Mouse (Mus musculus) midbrain, embryonic 10.5 days (tissue): Measurements from ENCODE around the gene Trove2. TPM values are rescaled to one million over a fixed set of nuclear protein-coding genes. Genes with fewer than 3 reads are reported as not detected.

ENCODE experiments used
- DNase-seq: peaks from one replicate; pipeline ENCODE4 v3.0.0-alpha.2; 2017; ENCODE audit warnings: low spot score
- H3K27ac ChIP-seq: fragments of 300-500 bp; sonication (generic); replicated peaks from 2 replicates; pipeline ENCODE4 v1.5.1; 2016; ENCODE audit warnings: mild to moderate bottlenecking
- H3K27me3 ChIP-seq: fragments of 300-500 bp; sonication (generic); 2 replicates; pipeline ENCODE4 v1.6.1; 2016; ENCODE audit warnings: low read depth, mild to moderate bottlenecking; ENCODE audit not compliant: poor library complexity, severe bottlenecking
- H3K36me3 ChIP-seq: fragments of 300-500 bp; sonication (generic); 2 replicates; pipeline ENCODE4 v1.6.1; 2016; ENCODE audit warnings: mild to moderate bottlenecking, moderate library complexity
- H3K4me1 ChIP-seq: fragments of 300-500 bp; sonication (generic); 2 replicates; pipeline ENCODE4 v1.6.1; 2016
- H3K4me3 ChIP-seq: fragments of 300-500 bp; sonication (generic); 2 replicates; pipeline ENCODE4 v1.5.1; 2016; ENCODE audit warnings: mild to moderate bottlenecking, moderate library complexity
- H3K9me3 ChIP-seq: fragments of 300-500 bp; sonication (generic); replicated peaks from 2 replicates; pipeline ENCODE4 v1.6.1; 2016; ENCODE audit warnings: mild to moderate bottlenecking
- WGBS: fragments of 180-500 bp; shearing (Covaris S2); methylation state at CpG from one replicate; pipeline ENCODE4 v1.1.7; 2016; 5-methylcytosine and 5-hydroxymethylcytosine counted together
- polyA plus RNA-seq: library from polyadenylated mRNA; unstranded; fragments of >200 nt; fragmentation: Nextera tagmentation; extraction: Ambion mirVana; gene quantifications from 2 replicates; pipeline ENCODE4 v1.2.1, GENCODE M21; 2016

Gene Trove2
- polyA plus RNA-seq, 1 experiment from 2014 or later: 33.8 TPM

DNA sequence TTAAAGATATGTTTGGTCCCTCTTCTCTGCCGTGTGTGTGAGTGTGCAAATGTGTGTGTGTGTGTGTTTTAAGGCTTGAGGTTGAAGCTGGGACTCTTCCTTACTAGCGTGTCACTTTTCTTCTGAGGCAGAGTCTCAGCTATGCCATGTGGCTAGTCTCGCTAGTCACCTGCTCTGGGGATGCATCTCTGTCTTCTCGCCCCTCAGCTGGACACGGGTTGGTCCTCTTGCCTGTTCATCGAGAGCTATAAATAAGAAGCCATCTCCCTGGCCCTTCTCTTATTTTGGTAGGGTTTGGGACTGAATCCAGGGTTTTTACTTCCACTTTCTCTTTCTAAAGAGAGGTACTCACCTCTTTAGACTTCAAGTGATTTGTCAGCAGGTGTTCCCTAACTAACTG, 10.6 kb downstream of the Trove2 start:
- Histone ChIP-seq H3K4me1 (peaks cover 15% of the 10 kb centered on the region), H3K27ac (no peak overlapping the region), H3K27me3 (no peaks in the 10 kb centered on the region), H3K4me3 (no peak overlapping the region), H3K36me3 (peaks cover 68% of the 10 kb centered on the region), H3K9me3 (no peaks in the 10 kb centered on the region)
- 92% methylated on average over 6 of the region's 6 CpGs for WGBS
- DNase-seq: no peak

DNA sequence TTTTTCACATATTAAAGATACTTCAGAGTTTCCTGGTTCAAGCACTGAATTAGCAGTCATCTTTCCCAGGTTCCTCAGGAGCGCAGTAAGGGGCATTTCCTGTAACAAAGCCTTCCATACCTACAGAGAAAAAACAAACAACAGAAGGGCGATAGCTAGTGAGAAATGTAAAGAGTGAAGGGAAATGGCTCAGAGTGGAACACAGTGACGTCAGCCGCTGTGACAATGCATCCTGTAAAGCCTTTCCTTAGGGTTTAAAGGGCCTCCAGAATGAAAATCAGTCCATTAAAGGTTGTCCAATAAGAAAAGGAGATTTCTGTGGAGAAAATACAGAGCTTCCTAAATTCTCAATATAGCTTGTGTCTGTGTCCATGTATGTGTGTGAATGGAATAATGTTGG, 11.1 kb downstream of the Trove2 start:
- WGBS: 85% methylated on average over 4 of the region's 4 CpGs
- Histone ChIP-seq H3K9me3 (no peaks in the 10 kb centered on the region), H3K4me3 (no peak overlapping the region), H3K36me3 (peaks cover 73% of the 10 kb centered on the region), H3K27ac (no peak overlapping the region), H3K27me3 (no peaks in the 10 kb centered on the region), H3K4me1 (peaks cover 14% of the 10 kb centered on the region)
- no peak for DNase-seq

DNA sequence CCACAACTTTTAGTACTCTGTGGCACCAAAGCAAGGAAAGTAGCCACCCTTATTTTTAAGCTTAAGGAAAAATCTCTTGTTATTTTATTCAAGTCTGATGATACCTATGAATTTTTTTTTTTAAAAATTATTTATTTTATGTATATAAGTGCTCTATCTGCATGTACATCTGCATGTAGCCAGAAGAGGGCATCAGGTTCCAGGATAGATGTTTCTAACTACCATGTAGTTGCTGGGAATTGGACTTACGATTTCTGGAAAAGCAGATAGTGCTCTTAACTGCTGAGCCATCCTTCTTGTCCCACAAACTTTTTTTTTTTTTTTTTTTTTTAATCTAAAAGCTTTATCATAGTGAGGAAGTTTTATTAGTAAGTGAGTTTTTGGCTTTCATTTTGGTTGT, 12.4 kb downstream of the Trove2 start:
- no peaks in the 10 kb centered on the region for H3K27me3 ChIP-seq
- no peak overlapping the region for H3K4me3 ChIP-seq
- no peak overlapping the region for H3K27ac ChIP-seq
- no peaks in the 10 kb centered on the region for H3K9me3 ChIP-seq
- peaks cover 9% of the 10 kb centered on the region; the same call in 1 of the 2 replicates for H3K4me1 ChIP-seq
- WGBS: 81% methylated on average over 1 of the region's 1 CpGs
- H3K36me3 ChIP-seq: peaks cover 73% of the 10 kb centered on the region
- no peak for DNase-seq

DNA sequence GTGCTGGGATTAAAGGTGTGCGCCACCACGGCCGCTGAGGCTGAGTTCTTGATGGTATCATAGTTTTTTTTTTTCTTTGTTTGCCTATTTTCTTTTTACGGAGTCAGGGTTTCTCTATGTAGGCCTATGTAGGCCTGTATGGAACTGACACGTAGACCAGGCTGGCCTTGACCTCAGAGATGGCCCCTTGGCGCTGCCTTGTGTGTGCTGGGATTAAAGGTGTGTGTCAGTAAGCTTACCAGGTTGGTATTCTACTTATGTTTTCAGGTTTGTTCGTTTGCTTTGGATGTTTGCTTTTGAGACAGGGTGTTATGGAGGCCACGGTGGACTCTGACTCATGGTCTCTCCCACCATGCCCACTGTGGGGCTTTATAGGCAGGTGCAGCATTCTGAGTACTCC, 14.7 kb downstream of the Trove2 start:
- H3K27ac ChIP-seq: no peak overlapping the region
- no peaks in the 10 kb centered on the region for H3K27me3 ChIP-seq
- no peaks in the 10 kb centered on the region for H3K9me3 ChIP-seq
- no peak overlapping the region for H3K4me3 ChIP-seq
- WGBS: 93% methylated on average over 8 of the region's 8 CpGs
- H3K4me1 ChIP-seq: peaks cover 9% of the 10 kb centered on the region; the same call in 1 of the 2 replicates
- DNase-seq: no peak
- peaks cover 90% of the 10 kb centered on the region for H3K36me3 ChIP-seq

DNA sequence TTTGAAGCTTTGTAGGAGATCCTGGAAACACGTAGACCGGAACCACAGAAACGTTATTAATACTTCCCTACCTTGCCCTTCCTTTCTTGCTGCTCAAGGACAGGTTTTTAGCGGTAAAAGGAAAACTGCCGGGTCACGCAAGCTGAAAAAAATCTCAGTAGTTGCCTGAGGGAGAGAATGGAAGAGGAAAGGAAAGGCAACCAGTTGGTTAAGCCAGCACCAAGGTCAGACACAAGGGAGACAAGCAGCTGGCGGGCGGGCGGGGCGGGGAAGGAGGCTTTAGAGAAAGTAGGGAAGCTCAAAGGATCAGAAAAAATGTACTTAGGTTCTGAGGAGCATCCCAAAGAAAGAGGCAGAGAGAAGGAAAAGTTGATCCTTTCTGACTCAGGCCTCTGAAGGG, 31.0 kb downstream of the Trove2 start:
- H3K4me3 ChIP-seq: no peak overlapping the region
- no peaks in the 10 kb centered on the region; the same call in 1 of the 2 replicates for H3K4me1 ChIP-seq
- 86% methylated on average over 10 of the region's 10 CpGs for WGBS
- no peak for DNase-seq
- no peaks in the 10 kb centered on the region for H3K9me3 ChIP-seq
- no peak overlapping the region for H3K27ac ChIP-seq
- no peaks in the 10 kb centered on the region for H3K27me3 ChIP-seq
- peaks cover 57% of the 10 kb centered on the region for H3K36me3 ChIP-seq

DNA sequence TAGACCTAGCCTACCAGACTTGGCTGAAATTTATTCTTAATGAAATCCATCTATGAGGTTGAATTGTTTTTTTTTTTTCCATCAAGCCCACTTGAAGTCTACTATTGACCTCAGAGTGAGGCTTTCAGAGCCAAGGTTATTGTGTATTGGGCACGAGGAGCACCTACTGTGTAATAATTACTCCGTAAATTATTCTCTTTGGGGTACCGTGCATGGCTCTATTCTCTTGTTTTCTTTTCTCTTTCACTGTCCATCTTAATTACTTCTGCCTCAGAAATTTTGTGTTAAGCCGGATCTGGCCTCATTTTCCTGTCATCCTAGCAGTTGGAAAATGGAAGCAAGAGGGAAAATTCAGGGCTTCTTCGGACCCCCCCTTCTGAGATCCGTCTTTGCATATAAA, 34.7 kb downstream of the Trove2 start:
- peaks cover 42% of the 10 kb centered on the region for H3K36me3 ChIP-seq
- no peaks in the 10 kb centered on the region for H3K9me3 ChIP-seq
- no peak for DNase-seq
- no peaks in the 10 kb centered on the region for H3K27me3 ChIP-seq
- H3K4me3 ChIP-seq: no peak overlapping the region
- peaks cover 4% of the 10 kb centered on the region for H3K4me1 ChIP-seq
- no peak overlapping the region for H3K27ac ChIP-seq
- WGBS: 73% methylated on average over 6 of the region's 6 CpGs

DNA sequence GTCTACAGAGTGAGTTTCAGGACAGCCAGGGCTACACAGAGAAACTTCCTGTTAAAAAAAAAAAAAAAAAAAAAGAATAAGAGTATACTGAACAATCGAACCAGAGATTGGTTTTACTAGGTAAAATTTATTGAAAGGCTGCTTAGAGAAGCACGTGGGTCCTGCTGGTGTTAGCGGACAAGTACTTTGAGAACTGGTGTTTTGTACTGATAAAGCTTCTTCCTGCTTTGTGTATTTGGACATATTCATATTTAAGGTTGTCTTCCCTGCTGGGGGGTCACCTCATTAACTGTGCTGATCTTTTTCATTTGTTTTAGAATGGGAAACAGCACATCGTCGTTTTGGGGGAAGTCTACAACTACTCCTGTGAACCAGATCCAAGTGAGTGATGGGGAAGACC, 35.5 kb downstream of the Trove2 start:
- Histone ChIP-seq H3K4me3 (no peak overlapping the region), H3K4me1 (peaks cover 4% of the 10 kb centered on the region), H3K36me3 (peaks cover 35% of the 10 kb centered on the region), H3K27ac (no peak overlapping the region), H3K9me3 (no peaks in the 10 kb centered on the region), H3K27me3 (no peaks in the 10 kb centered on the region)
- WGBS: 91% methylated on average over 5 of the region's 5 CpGs
- DNase-seq: no peak

DNA sequence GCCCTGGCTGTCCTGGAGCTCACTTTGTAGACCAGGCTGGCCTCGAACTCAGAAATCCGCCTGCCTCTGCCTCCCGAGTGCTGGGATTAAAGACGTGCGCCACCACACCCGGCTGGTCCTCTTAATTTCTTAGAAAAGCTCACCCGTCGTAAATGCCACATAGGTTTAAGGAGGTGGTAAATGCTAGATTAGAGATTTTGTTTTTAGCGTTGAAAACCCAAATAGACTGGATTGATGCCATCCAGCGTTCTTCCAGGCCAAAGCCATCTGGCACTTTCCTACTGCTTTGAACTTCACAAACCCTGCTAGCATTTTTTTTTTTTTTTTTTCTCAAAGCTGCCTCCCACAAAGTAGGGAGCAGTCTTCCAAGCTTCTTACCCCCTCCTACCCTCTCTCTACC, 36.3 kb downstream of the Trove2 start:
- 93% methylated on average over 10 of the region's 10 CpGs for WGBS
- no peak overlapping the region for H3K27ac ChIP-seq
- H3K4me1 ChIP-seq: peaks cover 4% of the 10 kb centered on the region
- H3K27me3 ChIP-seq: no peaks in the 10 kb centered on the region
- H3K36me3 ChIP-seq: peaks cover 30% of the 10 kb centered on the region
- H3K9me3 ChIP-seq: no peaks in the 10 kb centered on the region
- H3K4me3 ChIP-seq: no peak overlapping the region
- DNase-seq: no peak

DNA sequence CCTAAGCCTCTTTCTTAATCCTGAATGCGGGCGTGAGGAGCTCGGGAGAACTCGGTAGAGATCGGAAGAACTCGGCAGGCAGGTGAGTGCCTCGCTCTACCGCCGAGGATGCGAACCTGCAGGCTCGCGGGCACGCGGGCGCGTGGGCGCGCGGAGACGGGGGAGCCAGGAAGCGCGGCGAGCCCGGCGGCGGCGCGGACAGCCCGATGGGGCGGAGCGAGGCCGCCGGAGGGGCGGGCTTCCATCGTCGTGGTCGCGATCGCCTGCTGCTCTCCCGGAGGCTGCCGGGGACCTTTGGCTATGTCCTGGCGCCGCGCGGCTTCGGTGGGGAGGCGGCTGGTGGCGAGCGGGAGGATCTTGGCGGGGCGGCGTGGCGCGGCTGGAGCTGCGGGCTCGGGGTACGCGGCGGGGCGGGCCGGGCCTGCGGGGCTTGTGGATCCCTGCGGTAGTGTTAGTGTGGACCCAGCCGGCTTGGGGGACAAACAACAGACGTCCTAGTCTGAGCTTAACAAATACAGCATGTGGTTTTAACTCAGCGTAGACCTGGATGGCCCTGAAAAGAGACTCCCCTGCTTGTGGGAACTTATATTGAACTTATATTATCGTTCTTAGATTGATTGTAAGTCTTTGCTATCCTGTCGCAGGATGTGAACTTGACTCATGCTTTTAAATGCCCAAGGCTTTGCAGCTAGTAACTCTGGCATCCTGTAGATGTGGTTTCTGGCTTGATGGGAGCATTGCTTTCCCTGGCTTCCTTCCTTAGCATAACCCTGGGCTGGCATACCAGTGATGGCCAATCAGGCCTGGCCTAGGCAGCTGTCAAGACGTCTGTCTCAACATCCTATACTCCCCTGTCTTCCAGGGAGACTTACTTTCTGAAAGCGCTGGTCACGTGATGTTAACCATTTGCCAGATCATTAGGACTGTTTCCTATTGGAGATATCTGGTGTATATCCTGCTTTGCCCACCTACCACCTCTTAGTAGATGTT, 37.2 kb downstream of the Trove2 start:
- H3K27ac ChIP-seq: peak overlapping the region; percentile 91
- peak overlapping the region; percentile 70 for H3K4me3 ChIP-seq
- under 1% methylated on average over 71 of the region's 71 CpGs for WGBS
- H3K4me1 ChIP-seq: peaks cover 4% of the 10 kb centered on the region
- H3K27me3 ChIP-seq: no peaks in the 10 kb centered on the region
- H3K9me3 ChIP-seq: no peaks in the 10 kb centered on the region
- peaks cover 21% of the 10 kb centered on the region for H3K36me3 ChIP-seq
- DNase-seq: peak; percentile 85

DNA sequence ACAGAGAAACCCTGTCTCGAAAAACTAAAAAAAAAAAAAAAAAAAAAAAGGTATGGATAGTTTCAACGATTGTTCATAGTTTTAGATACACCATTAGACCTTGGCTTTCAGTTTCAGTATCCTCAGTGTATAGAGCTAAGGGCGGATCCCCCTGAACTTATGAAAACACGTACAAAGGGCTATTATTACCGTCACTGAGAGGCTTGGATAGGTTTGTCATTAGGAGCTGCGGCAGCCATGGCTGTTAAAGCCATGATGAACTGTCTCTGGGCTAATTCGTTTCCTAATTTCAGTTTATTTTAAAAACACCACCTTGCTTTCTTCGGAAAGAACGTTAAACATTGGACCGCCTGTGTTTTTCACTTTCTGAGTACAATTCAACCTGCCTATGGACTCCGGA, 38.1 kb downstream of the Trove2 start:
- H3K27ac ChIP-seq: peak overlapping the region; percentile 91
- no peaks in the 10 kb centered on the region for H3K9me3 ChIP-seq
- H3K27me3 ChIP-seq: no peaks in the 10 kb centered on the region
- H3K4me3 ChIP-seq: peak overlapping the region; percentile 70
- peaks cover 12% of the 10 kb centered on the region for H3K36me3 ChIP-seq
- DNase-seq: no peak
- 31% methylated on average over 11 of the region's 11 CpGs for WGBS
- H3K4me1 ChIP-seq: peaks cover 4% of the 10 kb centered on the region

DNA sequence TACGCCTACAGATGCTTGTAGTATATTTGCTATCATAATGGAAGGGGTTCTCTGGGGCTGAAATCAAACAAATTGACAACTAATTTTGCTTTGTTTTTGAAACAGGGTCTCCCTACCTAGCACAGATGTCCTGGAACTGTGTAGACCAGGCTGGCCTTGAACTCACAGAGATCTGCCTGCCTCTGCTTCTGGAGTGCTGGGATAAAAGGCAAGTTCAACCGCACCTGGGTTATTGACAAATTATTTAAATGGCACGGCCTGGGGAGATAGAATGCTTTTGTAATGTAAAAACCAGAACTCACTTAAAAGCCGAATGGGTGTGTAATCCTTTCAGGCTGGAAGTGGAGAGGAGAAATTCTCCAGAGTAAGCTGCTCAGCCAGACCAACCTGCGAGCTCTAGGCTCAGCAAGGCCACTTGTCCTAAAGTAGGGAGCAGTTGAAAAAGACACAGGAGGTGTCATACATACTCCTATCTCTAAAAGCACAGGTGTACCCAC, 42.9 kb downstream of the Trove2 start:
- H3K9me3 ChIP-seq: no peaks in the 10 kb centered on the region
- 83% methylated on average over 5 of the region's 5 CpGs for WGBS
- no peak overlapping the region for H3K4me3 ChIP-seq
- H3K4me1 ChIP-seq: no peaks in the 10 kb centered on the region
- no peaks in the 10 kb centered on the region for H3K36me3 ChIP-seq
- DNase-seq: no peak
- H3K27me3 ChIP-seq: no peaks in the 10 kb centered on the region
- no peak overlapping the region for H3K27ac ChIP-seq

DNA sequence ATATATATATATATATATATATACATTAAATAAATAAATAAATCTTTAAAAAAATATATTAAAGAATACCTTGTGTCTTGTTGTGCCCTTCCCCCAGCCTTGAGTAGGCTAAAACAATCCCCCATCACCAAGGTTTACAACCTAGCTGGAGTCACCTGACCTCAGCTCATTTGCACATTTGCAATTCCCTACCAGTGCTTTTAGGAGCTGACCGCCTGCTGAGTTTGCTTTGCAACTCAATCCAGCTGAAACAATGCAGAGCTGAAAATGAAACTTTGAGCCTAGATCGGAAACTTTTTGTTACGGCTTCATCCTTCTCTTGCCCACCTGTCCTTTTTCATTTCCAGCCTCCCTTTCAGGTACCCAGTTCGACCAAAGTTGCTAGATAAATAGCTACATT, 45.2 kb downstream of the Trove2 start:
- Histone ChIP-seq H3K36me3 (no peaks in the 10 kb centered on the region), H3K4me3 (no peak overlapping the region), H3K9me3 (no peaks in the 10 kb centered on the region), H3K27ac (no peak overlapping the region), H3K27me3 (no peaks in the 10 kb centered on the region), H3K4me1 (no peaks in the 10 kb centered on the region)
- DNase-seq: no peak
- WGBS: 55% methylated on average over 4 of the region's 4 CpGs

DNA sequence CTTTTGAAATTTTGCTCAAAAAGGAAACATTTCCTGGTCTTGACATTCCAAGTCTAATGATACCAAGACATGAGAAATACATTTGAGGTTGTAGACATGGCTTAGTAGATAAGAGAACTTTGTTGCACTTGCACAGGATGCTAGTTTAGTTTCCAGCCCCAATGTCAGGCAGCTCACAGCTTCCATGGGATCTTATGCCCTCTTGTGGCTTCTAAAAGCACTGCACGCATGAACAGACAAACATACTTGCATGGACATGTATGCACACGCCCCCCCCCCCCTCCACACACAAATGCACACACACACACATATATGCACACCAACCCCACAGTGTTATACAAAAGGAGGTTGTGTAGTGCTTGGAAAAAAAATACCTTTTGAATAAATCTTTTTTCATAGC, 46.0 kb downstream of the Trove2 start:
- 78% methylated on average over 2 of the region's 2 CpGs for WGBS
- no peaks in the 10 kb centered on the region for H3K9me3 ChIP-seq
- H3K4me3 ChIP-seq: no peak overlapping the region
- H3K27ac ChIP-seq: no peak overlapping the region
- H3K36me3 ChIP-seq: no peaks in the 10 kb centered on the region
- DNase-seq: no peak
- no peaks in the 10 kb centered on the region for H3K4me1 ChIP-seq
- no peaks in the 10 kb centered on the region for H3K27me3 ChIP-seq
